Mouse (Mus musculus) lung, postnatal 0 days (tissue): ENCODE measurements around the gene Dscam.

ENCODE experiments used
- CTCF ChIP-seq: IDR thresholded peaks from 2 replicates; pipeline ENCODE4 v1.5.1; 2016; ENCODE audit warnings: antibody characterized with exemption, mild to moderate bottlenecking
- EP300 ChIP-seq: IDR thresholded peaks from 2 replicates; pipeline ENCODE4 v1.6.1; 2016; ENCODE audit warnings: antibody characterized with exemption, mild to moderate bottlenecking, control low read depth

- TF ChIP-seq EP300 (no peak), CTCF (no peak)
Observed at GRCm38 (mm10) chr16:96907081-96907480, 263.5 kb downstream of the Dscam start.
